Mouse (Mus musculus) lung, adult 2 months (tissue): Measurements from ENCODE around the gene Vmn2r4.
"Not testable (repeated sequence)": the region's sequence is repeated elsewhere in the genome, so short reads cannot be mapped to it uniquely, and the experiment has no call there.

Experiments
- CTCF ChIP-seq: fragments of 200-500 bp; IDR thresholded peaks from 2 replicates; pipeline ENCODE4 v1.5.1; 2011; ENCODE audit warnings: mild to moderate bottlenecking, low read length, control low read depth; ENCODE audit not compliant: insufficient read depth
- POLR2A ChIP-seq: fragments of 200-500 bp; IDR thresholded peaks from 2 replicates; pipeline ENCODE4 v1.6.1; 2011; ENCODE audit warnings: low read depth, mild to moderate bottlenecking, control low read depth, low read length, borderline replicate concordance; ENCODE audit errors: extremely low read depth

DNA sequence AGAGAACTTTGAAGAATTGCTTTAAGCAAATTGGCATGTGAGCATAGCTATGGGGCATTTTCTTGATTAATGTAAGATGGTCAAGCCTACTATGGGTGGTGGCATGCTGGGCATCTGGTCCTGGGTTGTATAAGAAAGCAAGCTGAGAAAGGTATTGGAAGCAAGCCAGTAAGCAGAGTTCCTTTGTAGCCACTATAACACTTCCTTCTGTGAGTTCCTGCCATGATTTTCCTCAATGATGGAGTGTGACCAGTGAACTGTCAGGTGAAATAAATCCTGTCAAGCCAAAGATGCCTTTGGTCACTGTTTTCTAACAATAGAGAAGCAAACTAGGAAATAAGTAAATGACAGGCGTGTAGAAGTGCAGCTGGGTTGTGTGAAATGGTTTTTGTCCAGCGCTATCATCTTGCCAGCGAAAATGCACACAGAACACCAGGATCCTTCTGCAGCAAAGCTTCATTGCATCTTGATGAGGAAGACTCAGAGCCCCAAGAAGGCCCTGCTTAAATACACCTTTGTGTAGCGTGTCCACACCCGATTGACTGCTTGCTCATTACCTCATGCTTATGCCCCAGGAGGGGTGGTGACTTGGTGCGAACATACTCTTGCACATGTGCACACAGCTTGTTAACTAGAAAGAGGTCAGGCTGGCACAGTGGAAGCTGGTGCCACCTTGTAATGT is 13.1 kb upstream of the Vmn2r4 start:
- TF ChIP-seq POLR2A, CTCF: not testable (repeated sequence)
